Mouse (Mus musculus) adrenal gland (tissue): ENCODE results near the gene Grcc10.

ENCODE experiments used
- intact Hi-C: fragments of 180-260 bp; cut with DNase I; formaldehyde crosslinking; loops from one replicate; pipeline ENCODE4 v1.15.1; 2025
- long read RNA-seq, 2 experiments: library from polyadenylated mRNA; unstranded; transcript quantifications; one replicate each; pipeline ENCODE4 v2.0.0; 2020; ENCODE audit warnings: borderline replicate concordance in 1 of 2; ENCODE audit not compliant: insufficient replicate concordance in 1 of 2

The Grcc10 gene
- long read RNA-seq, experiment 1, transcript Grcc10-201 (3 exons, 863 nt), result major isoform, 359 of 365 reads
- long read RNA-seq, experiment 1, partial matches to known transcripts, result 1 of 365 reads
- long read RNA-seq, experiment 1, other reads (novel, unspliced or antisense), result 4 of 365 reads
- long read RNA-seq, experiment 2, transcript Grcc10-201 (3 exons, 863 nt), result major isoform, 348 of 349 reads
- long read RNA-seq, experiment 2, partial matches to known transcripts, result 0 of 349 reads
- long read RNA-seq, experiment 2, other reads (novel, unspliced or antisense), result 0 of 349 reads

GRCm38 (mm10) chr6:124740888-124741761 is at the start of gene Grcc10:
Grcc10 (minus strand) TSS chr6:124741374.
- intact Hi-C loops, result no loop called here

GRCm38 (mm10) chr6:124790121-124790520 is 48.9 kb upstream of the Grcc10 start:
- intact Hi-C loops, result no loop called here

GRCm38 (mm10) chr6:124789519-124789918 is 48.3 kb upstream of the Grcc10 start:
- intact Hi-C loops, result no loop called here

- intact Hi-C loops, result no loop called here
These were observed 46.5 kb upstream of the Grcc10 start for GRCm38 (mm10) chr6:124787722-124788121.

GRCm38 (mm10) chr6:124786756-124787420 is 45.7 kb upstream of the Grcc10 start:
- intact Hi-C loops, result no loop called here

- intact Hi-C loops, result no loop called here
These were observed 41.3 kb upstream of the Grcc10 start for GRCm38 (mm10) chr6:124782436-124782835.

GRCm38 (mm10) chr6:124780917-124781316 is 39.7 kb upstream of the Grcc10 start:
- intact Hi-C loops, result no loop called here

GRCm38 (mm10) chr6:124779984-124780416 is 38.8 kb upstream of the Grcc10 start:
- intact Hi-C loops, result no loop called here

GRCm38 (mm10) chr6:124779222-124779983 is 38.2 kb upstream of the Grcc10 start, which contains the start of gene Lrrc23:
Lrrc23 (minus strand) TSS chr6:124779727.
- intact Hi-C loops, result no loop called here

GRCm38 (mm10) chr6:124770511-124770910 is 29.3 kb upstream of the Grcc10 start:
- intact Hi-C loops, result no loop called here

GRCm38 (mm10) chr6:124770013-124770412 is 28.8 kb upstream of the Grcc10 start:
- intact Hi-C loops, result no loop called here

GRCm38 (mm10) chr6:124769101-124769765 is 28.1 kb upstream of the Grcc10 start, which contains the start of gene Eno2:
Eno2 (minus strand) TSS chr6:124769673.
- intact Hi-C loops, result no loop called here

GRCm38 (mm10) chr6:124768704-124769044 is 27.5 kb upstream of the Grcc10 start:
- intact Hi-C loops, result no loop called here

- intact Hi-C loops, result no loop called here
These were observed 26.9 kb upstream of the Grcc10 start for GRCm38 (mm10) chr6:124767920-124768703.

GRCm38 (mm10) chr6:124767536-124767919 is 26.4 kb upstream of the Grcc10 start:
- intact Hi-C loops, result no loop called here

- intact Hi-C loops, result no loop called here
These were observed 24.8 kb upstream of the Grcc10 start for GRCm38 (mm10) chr6:124765951-124766350.

- intact Hi-C loops, result loop anchor here (2.0 to 5.0 kb wide), 2 partner anchors 47 to 118 kb away; partner anchors contain the start of genes Emg1 and Phb2
These were observed 18.1 kb upstream of the Grcc10 start for GRCm38 (mm10) chr6:124759259-124759658.

GRCm38 (mm10) chr6:124758849-124759232 is 17.7 kb upstream of the Grcc10 start:
- intact Hi-C loops, result loop anchor here (2.0 to 5.0 kb wide), 2 partner anchors 47 to 118 kb away; partner anchors contain the start of genes Emg1 and Phb2
